Mouse (Mus musculus): ENCODE measurements around the gene Srrm1. TPM values are rescaled to one million over a fixed set of nuclear protein-coding genes. Genes with fewer than 3 reads are reported as not detected.
A peak's percentile ranks its signal among the peaks of the same experiment; 100 is the strongest.

Gene Srrm1
- polyA plus RNA-seq, 1 experiment from 2014 or later, result 316 TPM

DNA sequence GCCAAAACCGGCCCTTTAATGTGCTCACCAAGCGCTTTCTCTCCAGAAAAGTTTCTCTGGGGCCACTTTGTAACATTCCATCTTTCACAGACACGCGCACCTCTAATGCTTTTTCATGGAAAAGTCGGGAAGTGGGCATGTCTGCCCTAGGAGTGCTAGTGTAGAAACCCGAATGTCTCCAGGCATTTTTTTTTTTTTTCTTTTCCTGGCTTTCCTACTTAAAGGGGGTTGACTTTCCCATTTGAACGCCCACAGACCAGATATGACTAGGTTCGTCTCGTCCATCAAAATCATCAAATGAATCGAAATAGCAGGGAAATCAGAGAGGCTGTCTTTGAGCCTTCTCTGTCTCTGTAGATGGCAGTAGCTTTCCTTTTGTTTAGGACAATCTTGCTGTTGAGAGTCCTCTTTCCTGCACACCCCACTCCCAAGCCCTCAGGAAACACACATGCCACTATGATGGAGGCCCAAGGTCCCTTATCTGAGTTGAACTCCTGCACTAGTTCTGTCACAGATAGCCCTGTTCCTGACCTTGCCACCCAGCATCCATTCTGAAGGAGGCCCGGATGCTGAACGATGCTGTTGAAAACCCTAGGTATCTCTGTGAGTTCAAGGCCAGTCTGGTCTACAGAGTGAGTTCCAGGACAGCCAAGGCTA is 801 bp upstream of the Srrm1 start:
- Histone ChIP-seq H3K9ac (peak overlapping the region; percentile 71), H3K4me1 (peaks cover 20% of the 10 kb centered on the region), H3K4me3 (peak overlapping the region; percentile 98), H3K9me3 (no peaks in the 10 kb centered on the region), H3K4me2 (peak overlapping the region; percentile 81), H3K27ac (peak overlapping the region; percentile 98), H3K36me3 (peaks cover 16% of the 10 kb centered on the region; the same call in 1 of the 2 replicates), H3K27me3 (no peaks in the 10 kb centered on the region)
- 17% methylated on average over 12 of the region's 12 CpGs for WGBS
- no peak for ATAC-seq (ENCODE audit: insufficient number of reproducible peaks, insufficient read depth, low FRiP score, low TSS enrichment, low read depth)

- peak; percentile 28 for ATAC-seq (ENCODE audit: insufficient number of reproducible peaks, insufficient read depth, low FRiP score, low TSS enrichment, low read depth)
- peaks cover 23% of the 10 kb centered on the region for H3K36me3 ChIP-seq
- peak overlapping the region; percentile 98 for H3K4me3 ChIP-seq
- no peaks in the 10 kb centered on the region for H3K9me3 ChIP-seq
- no peaks in the 10 kb centered on the region for H3K27me3 ChIP-seq
- peak overlapping the region; percentile 81 for H3K4me2 ChIP-seq
- H3K27ac ChIP-seq, result peak overlapping the region; percentile 98
- peak overlapping the region; percentile 99 for H3K9ac ChIP-seq
- under 1% methylated on average over 67 of the region's 67 CpGs for WGBS
- H3K4me1 ChIP-seq, result peaks cover 20% of the 10 kb centered on the region
Observed at GRCm38 (mm10) chr4:135352326-135353065, 625 bp downstream of the Srrm1 start.

GRCm38 (mm10) chr4:135337376-135337942 is 15.7 kb downstream of the Srrm1 start:
- Histone ChIP-seq H3K9me3 (no peaks in the 10 kb centered on the region), H3K36me3 (peaks cover 97% of the 10 kb centered on the region), H3K27me3 (no peaks in the 10 kb centered on the region), H3K4me2 (no peak overlapping the region), H3K4me3 (no peak overlapping the region), H3K4me1 (no peaks in the 10 kb centered on the region), H3K9ac (no peak overlapping the region), H3K27ac (no peak overlapping the region)
- WGBS, result 58% methylated on average over 14 of the region's 14 CpGs
- ATAC-seq (ENCODE audit: insufficient number of reproducible peaks, insufficient read depth, low FRiP score, low TSS enrichment, low read depth), result no peak

DNA sequence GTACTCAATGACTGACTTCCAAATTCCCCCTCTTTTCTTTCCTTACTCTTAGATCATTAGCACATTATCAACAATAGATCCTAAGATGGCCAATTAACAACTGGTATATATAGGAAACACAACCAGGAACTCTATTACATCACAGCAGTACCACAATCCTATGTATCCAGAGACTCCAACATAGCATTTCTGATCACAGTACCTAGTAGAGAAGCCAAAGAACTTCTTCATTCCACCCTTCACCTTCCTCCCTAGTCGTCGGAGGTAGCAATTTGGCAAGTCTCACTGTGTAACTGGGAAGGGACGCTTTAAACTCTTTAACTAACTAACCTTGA is 17.1 kb downstream of the Srrm1 start:
- WGBS, result 88% methylated on average over 3 of the region's 3 CpGs
- Histone ChIP-seq H3K36me3 (peaks cover 97% of the 10 kb centered on the region), H3K27ac (no peak overlapping the region), H3K9me3 (no peaks in the 10 kb centered on the region), H3K9ac (no peak overlapping the region), H3K4me1 (no peaks in the 10 kb centered on the region), H3K27me3 (no peaks in the 10 kb centered on the region), H3K4me3 (no peak overlapping the region), H3K4me2 (no peak overlapping the region)
- ATAC-seq (ENCODE audit: insufficient number of reproducible peaks, insufficient read depth, low FRiP score, low TSS enrichment, low read depth), result no peak

DNA sequence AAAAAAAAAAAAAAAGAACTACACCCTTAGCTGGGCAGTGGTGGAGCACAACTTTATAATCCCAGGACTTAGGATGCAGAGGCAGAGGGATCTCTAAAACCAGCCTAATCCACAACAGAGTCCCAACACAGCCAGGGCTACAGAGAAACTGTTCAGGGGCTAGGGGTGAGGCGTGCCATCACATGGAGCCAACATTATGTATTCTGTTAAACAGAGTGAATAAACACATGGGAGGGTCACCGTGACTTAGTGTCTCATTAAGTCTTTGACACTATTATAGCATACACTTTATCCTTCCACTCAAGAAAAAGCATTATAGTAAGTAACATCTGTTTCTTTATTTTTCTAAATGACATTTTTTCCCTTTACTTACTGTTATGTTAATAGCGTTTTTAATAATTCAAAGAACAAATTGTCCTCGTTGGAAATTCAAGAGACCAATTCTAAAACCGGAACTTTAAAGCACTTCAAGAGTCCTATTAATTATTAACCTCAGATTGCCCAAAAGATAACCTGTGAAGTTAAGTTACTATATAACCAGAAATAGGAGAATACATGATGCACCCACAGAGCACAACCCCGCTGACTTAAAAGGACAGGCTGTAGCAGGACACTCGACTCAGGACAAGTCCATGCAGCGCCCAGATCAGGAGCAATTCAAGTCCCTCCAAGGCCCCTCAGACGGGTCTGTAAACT is 17.6 kb downstream of the Srrm1 start:
- H3K4me1 ChIP-seq, result no peaks in the 10 kb centered on the region
- H3K9me3 ChIP-seq, result no peaks in the 10 kb centered on the region
- no peaks in the 10 kb centered on the region for H3K27me3 ChIP-seq
- 92% methylated on average over 9 of the region's 9 CpGs for WGBS
- H3K9ac ChIP-seq, result no peak overlapping the region
- no peak overlapping the region for H3K27ac ChIP-seq
- no peak overlapping the region for H3K4me3 ChIP-seq
- peaks cover 96% of the 10 kb centered on the region for H3K36me3 ChIP-seq
- no peak overlapping the region for H3K4me2 ChIP-seq
- no peak for ATAC-seq (ENCODE audit: insufficient number of reproducible peaks, insufficient read depth, low FRiP score, low TSS enrichment, low read depth)

- Histone ChIP-seq H3K4me2 (no peak overlapping the region), H3K9me3 (no peaks in the 10 kb centered on the region), H3K27me3 (no peaks in the 10 kb centered on the region), H3K36me3 (peaks cover 96% of the 10 kb centered on the region), H3K4me3 (no peak overlapping the region), H3K4me1 (no peaks in the 10 kb centered on the region), H3K9ac (no peak overlapping the region), H3K27ac (no peak overlapping the region)
- ATAC-seq (ENCODE audit: insufficient number of reproducible peaks, insufficient read depth, low FRiP score, low TSS enrichment, low read depth), result no peak
- 88% methylated on average over 3 of the region's 3 CpGs for WGBS
Observed at GRCm38 (mm10) chr4:135326469-135326868, 26.7 kb downstream of the Srrm1 start.

DNA sequence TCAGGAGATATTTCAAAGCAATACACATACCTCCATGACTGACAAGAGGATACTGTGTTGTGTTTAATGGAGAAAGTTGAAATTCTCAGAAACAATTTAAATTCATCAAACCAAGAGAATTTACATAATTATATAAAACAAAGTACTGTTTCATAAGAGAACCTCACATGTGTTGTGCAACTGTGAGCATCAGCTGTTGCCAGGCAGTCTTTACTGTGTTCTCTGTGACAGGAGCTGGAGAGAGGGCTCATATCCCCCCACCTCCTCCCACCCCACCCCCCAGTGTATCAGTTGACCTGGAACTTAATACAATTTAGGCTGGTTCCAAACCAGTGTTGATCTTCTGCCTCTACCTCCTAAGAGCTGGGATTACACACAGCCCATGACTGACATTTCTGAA is 27.1 kb downstream of the Srrm1 start:
- Histone ChIP-seq H3K9me3 (no peaks in the 10 kb centered on the region), H3K9ac (no peak overlapping the region), H3K27ac (no peak overlapping the region), H3K4me3 (no peak overlapping the region), H3K4me1 (no peaks in the 10 kb centered on the region), H3K36me3 (peaks cover 96% of the 10 kb centered on the region), H3K4me2 (no peak overlapping the region), H3K27me3 (no peaks in the 10 kb centered on the region)
- ATAC-seq (ENCODE audit: insufficient number of reproducible peaks, insufficient read depth, low FRiP score, low TSS enrichment, low read depth), result no peak

DNA sequence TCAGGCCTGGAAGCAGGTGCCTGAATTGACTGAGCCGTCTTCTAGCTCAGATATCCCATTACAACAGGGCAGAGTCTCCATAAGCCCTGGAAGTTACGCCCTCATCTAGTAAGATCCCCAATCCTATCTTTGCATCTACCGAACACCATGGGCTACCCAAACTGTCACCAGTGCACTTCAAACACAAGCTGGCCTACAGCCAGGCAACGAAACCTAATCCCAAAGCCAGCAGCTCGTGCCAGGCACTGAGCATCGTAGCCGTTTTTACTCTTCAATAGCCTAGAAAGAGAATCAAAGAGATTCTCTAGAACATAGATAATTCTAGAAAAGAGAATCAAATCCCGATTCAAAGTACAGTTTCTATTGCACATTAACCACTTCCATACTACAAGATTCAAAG is 30.1 kb downstream of the Srrm1 start:
- Histone ChIP-seq H3K4me1 (no peaks in the 10 kb centered on the region), H3K9me3 (no peaks in the 10 kb centered on the region), H3K36me3 (peaks cover 93% of the 10 kb centered on the region), H3K27ac (no peak overlapping the region), H3K4me2 (no peak overlapping the region), H3K9ac (no peak overlapping the region), H3K27me3 (no peaks in the 10 kb centered on the region), H3K4me3 (no peak overlapping the region)
- 69% methylated on average over 8 of the region's 8 CpGs for WGBS
- ATAC-seq (ENCODE audit: insufficient number of reproducible peaks, insufficient read depth, low FRiP score, low TSS enrichment, low read depth), result no peak

GRCm38 (mm10) chr4:135317966-135318365 is 35.2 kb downstream of the Srrm1 start:
- H3K4me2 ChIP-seq, result no peak overlapping the region
- peak; percentile 80 for ATAC-seq (ENCODE audit: insufficient number of reproducible peaks, insufficient read depth, low FRiP score, low TSS enrichment, low read depth)
- peaks cover 80% of the 10 kb centered on the region for H3K36me3 ChIP-seq
- peaks cover 5% of the 10 kb centered on the region; the same call in 1 of the 2 replicates for H3K4me1 ChIP-seq
- H3K9ac ChIP-seq, result no peak overlapping the region
- H3K9me3 ChIP-seq, result 0 out of 2 replicates have a peak, but pooled peaks cover 6% of the 10 kb centered on the region
- WGBS, result 8% methylated on average over 2 of the region's 2 CpGs
- H3K4me3 ChIP-seq, result no peak overlapping the region
- no peaks in the 10 kb centered on the region for H3K27me3 ChIP-seq
- H3K27ac ChIP-seq, result no peak overlapping the region

- Histone ChIP-seq H3K9ac (no peak overlapping the region), H3K9me3 (0 out of 2 replicates have a peak, but pooled peaks cover 6% of the 10 kb centered on the region), H3K4me2 (no peak overlapping the region), H3K36me3 (peaks cover 76% of the 10 kb centered on the region), H3K27me3 (no peaks in the 10 kb centered on the region), H3K27ac (no peak overlapping the region), H3K4me3 (no peak overlapping the region), H3K4me1 (peaks cover 8% of the 10 kb centered on the region; the same call in 1 of the 2 replicates)
- no peak for ATAC-seq (ENCODE audit: insufficient number of reproducible peaks, insufficient read depth, low FRiP score, low TSS enrichment, low read depth)
- 74% methylated on average over 4 of the region's 4 CpGs for WGBS
Observed at GRCm38 (mm10) chr4:135317539-135317938, 35.6 kb downstream of the Srrm1 start.

DNA sequence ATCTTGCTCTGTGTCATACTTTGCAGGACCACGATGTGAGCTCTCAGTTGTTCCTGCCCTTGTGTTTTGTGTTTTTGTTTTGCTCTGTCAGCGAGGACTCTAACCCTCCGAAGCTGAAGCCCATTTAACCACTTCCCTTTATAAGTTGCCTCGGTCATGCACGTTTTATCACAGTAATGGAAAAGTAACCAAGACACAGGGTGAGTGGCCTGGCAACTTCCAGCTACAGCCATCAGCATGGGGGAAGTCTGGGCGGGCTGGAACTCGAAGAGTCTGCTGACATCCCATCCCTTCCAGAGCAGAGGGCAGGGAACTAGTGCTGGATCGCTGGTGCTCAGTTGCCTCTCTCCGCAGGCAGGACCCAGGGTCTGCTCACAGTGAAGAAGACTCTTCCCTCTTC is 37.8 kb downstream of the Srrm1 start:
- Histone ChIP-seq H3K4me3 (no peak overlapping the region), H3K4me1 (peaks cover 11% of the 10 kb centered on the region; the same call in 1 of the 2 replicates), H3K27ac (no peak overlapping the region), H3K9me3 (0 out of 2 replicates have a peak, but pooled peaks cover 6% of the 10 kb centered on the region), H3K36me3 (peaks cover 53% of the 10 kb centered on the region), H3K4me2 (no peak overlapping the region), H3K27me3 (no peaks in the 10 kb centered on the region), H3K9ac (no peak overlapping the region)
- 95% methylated on average over 9 of the region's 9 CpGs for WGBS
- ATAC-seq (ENCODE audit: insufficient number of reproducible peaks, insufficient read depth, low FRiP score, low TSS enrichment, low read depth), result no peak
